Mouse (Mus musculus): ENCODE measurements around the gene Gm20918. TPM values are rescaled to one million over a fixed set of nuclear protein-coding genes. Genes with fewer than 3 reads are reported as not detected.
"Not testable (repeated sequence)": the region's sequence is repeated elsewhere in the genome, so short reads cannot be mapped to it uniquely, and the experiment has no call there.

Gene Gm20918
- not detected in 2 replicates for polyA plus RNA-seq (2015; fragmentation: Nextera tagmentation; extraction: Ambion mirVana)

GRCm38 (mm10) chrY:5043637-5044036 is at the start of gene Gm20918:
Gene Gm20918, plus strand, starts transcription at chrY:5043937.
- H3K9ac ChIP-seq; H3K4me1 ChIP-seq (replicated peaks); H3K27me3 ChIP-seq; H3K36me3 ChIP-seq; H3K4me3 ChIP-seq; H3K4me2 ChIP-seq; ATAC-seq (replicated peaks; ENCODE audit: insufficient number of reproducible peaks, insufficient read depth, low FRiP score, low read depth); H3K9me3 ChIP-seq (replicated peaks); H3K27ac ChIP-seq: not testable (repeated sequence)

Other genes with a start within 250 kb of the Gm20918 start
- not detected in 2 replicates for gene Gm21820, start 205.5 kb downstream of the Gm20918 start, polyA plus RNA-seq (2015; fragmentation: Nextera tagmentation; extraction: Ambion mirVana)

Measured in heart, embryonic 15.5 days (tissue).